ENCODE assay signal across 9 mouse cellular contexts in genomic region chr12:70110375-70111116, GRCm38 (mm10). TPM values are rescaled to one million over a fixed set of nuclear protein-coding genes. Genes with fewer than 3 reads are reported as not detected.
DNase-seq lines count a peak whose midpoint lies in the region; ATAC-seq and TF ChIP-seq lines count a peak whose summit lies in the region.
"Had no signal": no experiment of that assay in that cellular context is flagged by ENCODE, and none has a peak within 500 bp of the region (broad histone marks: within the 10 kb centered on the region; RNA-seq: fewer than 3 reads in every experiment).

No protein-coding gene starts in this region.

- DNase-seq in heart, adult 11 months = peak; percentile 81
- DNase-seq in heart, adult 8-10 months (ENCODE audit: low spot score) = no peak
- DNase-seq in induced T-regulatory cell, adult 2 months (ENCODE audit: low read depth) = peak; percentile 57
- DNase-seq in gastrocnemius, postnatal 36 days = no peak
- no peak for DNase-seq in yolk sac, embryonic 10.5 days (ENCODE audit: low spot score)

- H3K79me3 ChIP-seq in C2C12 (ENCODE audit: low read depth) = peaks cover 26% of the 10 kb centered on the region

- H3K4me2 ChIP-seq in embryonic facial prominence, embryonic 13.5 days = peak overlapping the region; percentile 97
- peak overlapping the region; percentile 91 for H3K4me2 ChIP-seq in midbrain, embryonic 13.5 days (replicated peaks)

- no peak for ATAC-seq in embryonic facial prominence, embryonic 13.5 days (ENCODE audit: insufficient number of reproducible peaks, insufficient read depth, low FRiP score, low TSS enrichment, low read depth)
- ATAC-seq in midbrain, embryonic 13.5 days = no peak

- no peak for TF ChIP-seq CTCF in C2C12 (IDR thresholded peaks at IDR 0.05; ENCODE audit: control insufficient read depth, insufficient read depth, insufficient read length)

- 10% methylated on average over 23 of the region's 23 CpGs for WGBS in embryonic facial prominence, embryonic 13.5 days
- WGBS in midbrain, embryonic 13.5 days = 9% methylated on average over 23 of the region's 23 CpGs

- H3K27ac ChIP-seq in embryonic facial prominence, embryonic 13.5 days = 0 out of 2 replicates have a peak overlapping the region, but pooled peaks have one; percentile 81
- peak overlapping the region; percentile 92 for H3K27ac ChIP-seq in midbrain, embryonic 13.5 days

- H3K79me2 ChIP-seq in C2C12 (ENCODE audit: control insufficient read depth, insufficient read depth) = peaks cover 57% of the 10 kb centered on the region

- peak overlapping the region; percentile 91 for H3K9ac ChIP-seq in embryonic facial prominence, embryonic 13.5 days
- peak overlapping the region; percentile 94 for H3K9ac ChIP-seq in midbrain, embryonic 13.5 days (replicated peaks)

- H3ac ChIP-seq in C2C12 (ENCODE audit: control insufficient read depth, insufficient read length, low read depth) = peak overlapping the region; percentile 96

- H3K4me3 ChIP-seq in C2C12 (ENCODE audit: insufficient read depth, poor library complexity, severe bottlenecking) = peak overlapping the region; percentile 68
- H3K4me3 ChIP-seq in embryonic facial prominence, embryonic 13.5 days = peak overlapping the region; percentile 87
- H3K4me3 ChIP-seq in midbrain, embryonic 13.5 days (replicated peaks) = peak overlapping the region; percentile 80

- no peaks in the 10 kb centered on the region for H3K36me3 ChIP-seq in C2C12 (ENCODE audit: control insufficient read depth, insufficient read depth)
- H3K36me3 ChIP-seq in embryonic facial prominence, embryonic 13.5 days = no peaks in the 10 kb centered on the region
- no peaks in the 10 kb centered on the region for H3K36me3 ChIP-seq in midbrain, embryonic 13.5 days

- H3K27me3 ChIP-seq in C2C12 (ENCODE audit: control insufficient read depth, insufficient read depth, insufficient read length) = no peaks in the 10 kb centered on the region
- H3K27me3 ChIP-seq in embryonic facial prominence, embryonic 13.5 days = peaks cover 10% of the 10 kb centered on the region; the same call in 1 of the 2 replicates
- H3K27me3 ChIP-seq in midbrain, embryonic 13.5 days = peaks cover 35% of the 10 kb centered on the region
- H3K27me3 ChIP-seq: Patski had no signal

- peaks cover 48% of the 10 kb centered on the region for H3K4me1 ChIP-seq in embryonic facial prominence, embryonic 13.5 days
- H3K4me1 ChIP-seq in midbrain, embryonic 13.5 days (replicated peaks) = peaks cover 56% of the 10 kb centered on the region

- no peaks in the 10 kb centered on the region for H3K9me3 ChIP-seq in embryonic facial prominence, embryonic 13.5 days
- no peaks in the 10 kb centered on the region for H3K9me3 ChIP-seq in midbrain, embryonic 13.5 days

- intact Hi-C loops in gastrocnemius, postnatal 36 days (cut with DNase I) = no loop called here

TF ChIP-seq in C2C12, 6 proteins besides CTCF, POLR2A, EP300 and RAD21:
- no peak for TF ChIP-seq USF1 (IDR thresholded peaks at IDR 0.05; ENCODE audit: low read depth)
- TF ChIP-seq FOSL1 (IDR thresholded peaks at IDR 0.05; ENCODE audit: insufficient read depth, low read length, poor library complexity, severe bottlenecking) = no peak
- TF ChIP-seq MYOG (IDR thresholded peaks at IDR 0.05; ENCODE audit: control insufficient read depth, extremely low read depth, insufficient read length) = no peak

RNA-seq across cellular contexts. Expression of gene Nin, which starts 3.0 kb away (rescaled TPM):
- 10 to 100 TPM; 13.1 to 17.0 (median 14.7) TPM for total RNA-seq in heart, adult 8-10 months (2022)
- 8.0 TPM for polyA plus RNA-seq in C2C12 (2012; fragmentation: generic; extraction: Trizol)
- 12.0 and 12.3 TPM in 2 replicates for polyA plus RNA-seq in embryonic facial prominence, embryonic 13.5 days (2015; fragmentation: Nextera tagmentation; extraction: Ambion mirVana)
- 14.9 and 16.6 TPM in 2 replicates for polyA plus RNA-seq in midbrain, embryonic 13.5 days (2015; fragmentation: Nextera tagmentation; extraction: Ambion mirVana)
- total RNA-seq in gastrocnemius, postnatal 36 days (2021) = 10 to 100 TPM; 20.8 to 25.2 TPM

RNA-seq across cellular contexts. Expression of gene Abhd12b, which starts 43.4 kb away (rescaled TPM):
- not detected for total RNA-seq in heart, adult 8-10 months (2022)
- not detected for polyA plus RNA-seq in C2C12 (2012; fragmentation: generic; extraction: Trizol)
- 0.18 and 0.21 TPM in 2 replicates for polyA plus RNA-seq in embryonic facial prominence, embryonic 13.5 days (2015; fragmentation: Nextera tagmentation; extraction: Ambion mirVana)
- polyA plus RNA-seq in midbrain, embryonic 13.5 days (2015; fragmentation: Nextera tagmentation; extraction: Ambion mirVana) = 0.34 and 0.45 TPM in 2 replicates
- not detected for total RNA-seq in gastrocnemius, postnatal 36 days (2021)
- polyA plus RNA-seq: Patski had no signal

Comparison
In these comparisons a context has a peak if more than half of its experiments do, and no peak if none do; other contexts are left out.
1. DNase-seq: peak in heart, adult 11 months (single experiment) and induced T-regulatory cell, adult 2 months (single experiment); none in heart, adult 8-10 months (single experiment), gastrocnemius, postnatal 36 days (0 of 2) and yolk sac, embryonic 10.5 days (single experiment).
2. Peak in every context shown above with its lines, with median percentiles within 50 percentile points of each other: H3K4me3 ChIP-seq.